Mouse (Mus musculus): ENCODE data around the gene Nt5dc3. TPM values are rescaled to one million over a fixed set of nuclear protein-coding genes. Genes with fewer than 3 reads are reported as not detected.

Nt5dc3 gene
- total and polyA plus RNA-seq, 2 experiments: 5.3 to 10.3 TPM

GRCm38 (mm10) chr10:86852160-86852559, 73.4 kb downstream of the Nt5dc3 start:
- H3K9ac ChIP-seq (ENCODE audit: low read depth, low read length): no peak overlapping the region

GRCm38 (mm10) chr10:86853433-86853832, 74.6 kb downstream of the Nt5dc3 start:
- no peaks in the 10 kb centered on the region for H3K4me1 ChIP-seq (ENCODE audit: control insufficient read depth, insufficient read depth, low read length)
- DNase-seq (ENCODE audit: extremely low read depth, low read depth, low spot score): no peak
- no peaks in the 10 kb centered on the region for H3K79me2 ChIP-seq (ENCODE audit: control insufficient read depth, insufficient read depth, low read length)
- no peak overlapping the region for H3K9ac ChIP-seq (ENCODE audit: low read depth, low read length)
- H3K4me3 ChIP-seq (ENCODE audit: insufficient read depth, low read depth, low read length): no peak overlapping the region
- 97% methylated on average over 3 of the region's 3 CpGs for WGBS
- H3K27me3 ChIP-seq (ENCODE audit: control insufficient read depth, insufficient read depth, low read length): no peaks in the 10 kb centered on the region
- H3K36me3 ChIP-seq (ENCODE audit: control insufficient read depth, insufficient read depth, low read length): no peaks in the 10 kb centered on the region; the same call in 1 of the 2 replicates
- H3K27ac ChIP-seq (replicated peaks; ENCODE audit: insufficient read depth, low read depth, low read length): no peak overlapping the region
- TF ChIP-seq POLR2A (IDR thresholded peaks at IDR 0.05; ENCODE audit: extremely low read depth, insufficient read depth, low read length) (no peak), CTCF (IDR thresholded peaks at IDR 0.05; ENCODE audit: low read depth, low read length) (no peak)

More at GRCm38 (mm10) chr10:86852160-86852559, 73.4 kb downstream of the Nt5dc3 start:
- no peak overlapping the region for H3K27ac ChIP-seq (replicated peaks; ENCODE audit: insufficient read depth, low read depth, low read length)
- WGBS: 90% methylated on average over 6 of the region's 6 CpGs
- no peak overlapping the region for H3K4me3 ChIP-seq (ENCODE audit: insufficient read depth, low read depth, low read length)
- no peak for DNase-seq (ENCODE audit: extremely low read depth, low read depth, low spot score)
- peaks cover 1% of the 10 kb centered on the region for H3K4me1 ChIP-seq (ENCODE audit: control insufficient read depth, insufficient read depth, low read length)
- H3K27me3 ChIP-seq (ENCODE audit: control insufficient read depth, insufficient read depth, low read length): no peaks in the 10 kb centered on the region
- H3K79me2 ChIP-seq (ENCODE audit: control insufficient read depth, insufficient read depth, low read length): no peaks in the 10 kb centered on the region
- H3K36me3 ChIP-seq (ENCODE audit: control insufficient read depth, insufficient read depth, low read length): no peaks in the 10 kb centered on the region; the same call in 1 of the 2 replicates
- TF ChIP-seq CTCF (IDR thresholded peaks at IDR 0.05; ENCODE audit: low read depth, low read length) (no peak), POLR2A (IDR thresholded peaks at IDR 0.05; ENCODE audit: extremely low read depth, insufficient read depth, low read length) (no peak)

GRCm38 (mm10) chr10:86860396-86860795, 81.6 kb downstream of the Nt5dc3 start:
- H3K9ac ChIP-seq (ENCODE audit: low read depth, low read length): no peak overlapping the region
- TF ChIP-seq CTCF (IDR thresholded peaks at IDR 0.05; ENCODE audit: low read depth, low read length) (no peak), POLR2A (IDR thresholded peaks at IDR 0.05; ENCODE audit: extremely low read depth, insufficient read depth, low read length) (no peak)
- H3K36me3 ChIP-seq (ENCODE audit: control insufficient read depth, insufficient read depth, low read length): peaks cover 1% of the 10 kb centered on the region; the same call in 1 of the 2 replicates
- H3K4me3 ChIP-seq (ENCODE audit: insufficient read depth, low read depth, low read length): no peak overlapping the region
- no peaks in the 10 kb centered on the region for H3K27me3 ChIP-seq (ENCODE audit: control insufficient read depth, insufficient read depth, low read length)
- DNase-seq (ENCODE audit: extremely low read depth, low read depth, low spot score): no peak
- no peaks in the 10 kb centered on the region; the same call in 1 of the 2 replicates for H3K4me1 ChIP-seq (ENCODE audit: control insufficient read depth, insufficient read depth, low read length)
- no peak overlapping the region for H3K27ac ChIP-seq (replicated peaks; ENCODE audit: insufficient read depth, low read depth, low read length)
- WGBS: 83% methylated on average over 4 of the region's 4 CpGs
- no peaks in the 10 kb centered on the region for H3K79me2 ChIP-seq (ENCODE audit: control insufficient read depth, insufficient read depth, low read length)

GRCm38 (mm10) chr10:86862496-86862895, 83.7 kb downstream of the Nt5dc3 start:
- WGBS: 17% methylated on average over 6 of the region's 6 CpGs
- no peaks in the 10 kb centered on the region for H3K79me2 ChIP-seq (ENCODE audit: control insufficient read depth, insufficient read depth, low read length)

GRCm38 (mm10) chr10:86863429-86863828, 84.6 kb downstream of the Nt5dc3 start:
- no peaks in the 10 kb centered on the region for H3K79me2 ChIP-seq (ENCODE audit: control insufficient read depth, insufficient read depth, low read length)
- TF ChIP-seq POLR2A (IDR thresholded peaks at IDR 0.05; ENCODE audit: extremely low read depth, insufficient read depth, low read length): no peak
- peak; percentile 64 for TF ChIP-seq CTCF (IDR thresholded peaks at IDR 0.05; ENCODE audit: low read depth, low read length)
- no peaks in the 10 kb centered on the region; the same call in 1 of the 2 replicates for H3K4me1 ChIP-seq (ENCODE audit: control insufficient read depth, insufficient read depth, low read length)
- no peak for DNase-seq (ENCODE audit: extremely low read depth, low read depth, low spot score)
- H3K27me3 ChIP-seq (ENCODE audit: control insufficient read depth, insufficient read depth, low read length): no peaks in the 10 kb centered on the region
- peaks cover 1% of the 10 kb centered on the region; the same call in 1 of the 2 replicates for H3K36me3 ChIP-seq (ENCODE audit: control insufficient read depth, insufficient read depth, low read length)
- H3K27ac ChIP-seq (replicated peaks; ENCODE audit: insufficient read depth, low read depth, low read length): no peak overlapping the region
- H3K9ac ChIP-seq (ENCODE audit: low read depth, low read length): no peak overlapping the region
- 87% methylated on average over 6 of the region's 6 CpGs for WGBS
- no peak overlapping the region for H3K4me3 ChIP-seq (ENCODE audit: insufficient read depth, low read depth, low read length)

More at GRCm38 (mm10) chr10:86862496-86862895, 83.7 kb downstream of the Nt5dc3 start:
- Histone ChIP-seq H3K27me3 (ENCODE audit: control insufficient read depth, insufficient read depth, low read length) (no peaks in the 10 kb centered on the region), H3K4me3 (ENCODE audit: insufficient read depth, low read depth, low read length) (no peak overlapping the region), H3K27ac (replicated peaks; ENCODE audit: insufficient read depth, low read depth, low read length) (no peak overlapping the region), H3K9ac (ENCODE audit: low read depth, low read length) (no peak overlapping the region), H3K36me3 (ENCODE audit: control insufficient read depth, insufficient read depth, low read length) (peaks cover 1% of the 10 kb centered on the region; the same call in 1 of the 2 replicates), H3K4me1 (ENCODE audit: control insufficient read depth, insufficient read depth, low read length) (no peaks in the 10 kb centered on the region; the same call in 1 of the 2 replicates)
- no peak for TF ChIP-seq CTCF (IDR thresholded peaks at IDR 0.05; ENCODE audit: low read depth, low read length)
- no peak for TF ChIP-seq POLR2A (IDR thresholded peaks at IDR 0.05; ENCODE audit: extremely low read depth, insufficient read depth, low read length)
- DNase-seq (ENCODE audit: extremely low read depth, low read depth, low spot score): peak; percentile 68

- no peak overlapping the region for H3K9ac ChIP-seq (ENCODE audit: low read depth, low read length)
- no peaks in the 10 kb centered on the region for H3K36me3 ChIP-seq (ENCODE audit: control insufficient read depth, insufficient read depth, low read length)
- 38% methylated on average over 7 of the region's 7 CpGs for WGBS
- no peaks in the 10 kb centered on the region for H3K79me2 ChIP-seq (ENCODE audit: control insufficient read depth, insufficient read depth, low read length)
- H3K27ac ChIP-seq (replicated peaks; ENCODE audit: insufficient read depth, low read depth, low read length): peak overlapping the region; percentile 14; the same call in 1 of the 2 replicates
- H3K27me3 ChIP-seq (ENCODE audit: control insufficient read depth, insufficient read depth, low read length): no peaks in the 10 kb centered on the region
- H3K4me3 ChIP-seq (ENCODE audit: insufficient read depth, low read depth, low read length): no peak overlapping the region
- 0 out of 2 replicates have a peak, but pooled peaks cover 3% of the 10 kb centered on the region for H3K4me1 ChIP-seq (ENCODE audit: control insufficient read depth, insufficient read depth, low read length)
- no peak for TF ChIP-seq CTCF (IDR thresholded peaks at IDR 0.05; ENCODE audit: low read depth, low read length)
- no peak for TF ChIP-seq POLR2A (IDR thresholded peaks at IDR 0.05; ENCODE audit: extremely low read depth, insufficient read depth, low read length)
- DNase-seq (ENCODE audit: extremely low read depth, low read depth, low spot score): peak; percentile 30
Observed at GRCm38 (mm10) chr10:86872121-86872520, 93.3 kb downstream of the Nt5dc3 start.

All from liver, adult 2 months (tissue).